Mouse (Mus musculus) heart, postnatal 0 days (tissue): Measurements from ENCODE around the gene Zbtb11. TPM values are rescaled to one million over a fixed set of nuclear protein-coding genes. Genes with fewer than 3 reads are reported as not detected.

Experiments used
- ATAC-seq: fragments of 200-750 bp; cut with Nextera tagmentation; 2 replicates; pipeline ENCODE4 v1.8.0; 2017; ENCODE audit warnings: low read depth, moderate number of reproducible peaks, moderate library complexity; ENCODE audit not compliant: insufficient read depth
- DNase-seq: peaks from one replicate; pipeline ENCODE4 v3.0.0-alpha.2; 2016; ENCODE audit warnings: low spot score
- H3K27ac ChIP-seq: fragments of 300-500 bp; sonication (generic); 2 replicates; pipeline ENCODE4 v1.5.1; 2014; ENCODE audit warnings: low read depth, mild to moderate bottlenecking
- H3K27me3 ChIP-seq: fragments of 300-500 bp; sonication (generic); 2 replicates; pipeline ENCODE4 v1.6.1; 2014; ENCODE audit warnings: low read length, mixed read lengths; ENCODE audit not compliant: control insufficient read depth, insufficient read depth
- H3K36me3 ChIP-seq: fragments of 300-500 bp; sonication (generic); replicated peaks from 2 replicates; pipeline ENCODE4 v1.6.1; 2014; ENCODE audit warnings: low read length, mixed read lengths; ENCODE audit not compliant: control insufficient read depth, insufficient read depth
- H3K4me1 ChIP-seq: fragments of 300-500 bp; sonication (generic); 2 replicates; pipeline ENCODE4 v1.6.1; 2014; ENCODE audit warnings: antibody characterized with exemption; ENCODE audit not compliant: control insufficient read depth, insufficient read depth
- H3K4me2 ChIP-seq: fragments of 300-500 bp; sonication (generic); 2 replicates; pipeline ENCODE4 v1.6.1; 2014; ENCODE audit warnings: low read depth, mild to moderate bottlenecking, low read length, moderate library complexity
- H3K4me3 ChIP-seq: fragments of 300-500 bp; sonication (generic); 2 replicates; pipeline ENCODE4 v1.5.1; 2014; ENCODE audit warnings: low read depth, low read length
- H3K9ac ChIP-seq: fragments of 300-500 bp; sonication (generic); replicated peaks from 2 replicates; pipeline ENCODE4 v1.6.1; 2014; ENCODE audit warnings: low read depth, low read length, mixed read lengths
- H3K9me3 ChIP-seq: fragments of 300-500 bp; sonication (generic); replicated peaks from 2 replicates; pipeline ENCODE4 v1.6.1; 2016; ENCODE audit warnings: low read length; ENCODE audit not compliant: control insufficient read depth
- CTCF ChIP-seq: IDR thresholded peaks from 2 replicates; pipeline ENCODE4 v1.5.1; 2016; ENCODE audit warnings: antibody characterized with exemption, control low read depth, low read depth
- EP300 ChIP-seq: IDR thresholded peaks from 2 replicates; pipeline ENCODE4 v1.6.1; 2016; ENCODE audit warnings: antibody characterized with exemption, low read depth
- WGBS: fragments of 180-500 bp; shearing (Covaris S2); extraction: QIAGEN DNeasy Blood & Tissue Kit; methylation state at CpG from one replicate; pipeline ENCODE4 v1.1.7; 2014; 5-methylcytosine and 5-hydroxymethylcytosine counted together
- polyA plus RNA-seq: library from polyadenylated mRNA; unstranded; fragments of >200 nt; fragmentation: Nextera tagmentation; extraction: Ambion mirVana; gene quantifications from 2 replicates; pipeline ENCODE4 v1.2.1, GENCODE M21; 2015
- total RNA-seq: library from RNA; depleted of rRNA; stranded (reverse); fragments of >200 nt; gene quantifications from 2 replicates; pipeline ENCODE4 v1.2.3, GENCODE M21; 2014; ENCODE audit warnings: low replicate concordance

Zbtb11 gene
- total and polyA plus RNA-seq, 2 experiments from 2014 or later = 6.7 to 14.5 TPM

GRCm38 (mm10) chr16:55964126-55964949, 9.3 kb upstream of the Zbtb11 start:
- Histone ChIP-seq H3K4me2 (no peak overlapping the region), H3K4me3 (no peak overlapping the region), H3K27ac (no peak overlapping the region), H3K36me3 (peaks cover 10% of the 10 kb centered on the region; the same call in 1 of the 2 replicates), H3K4me1 (peaks cover 3% of the 10 kb centered on the region; the same call in 1 of the 2 replicates), H3K9ac (no peak overlapping the region), H3K9me3 (no peaks in the 10 kb centered on the region), H3K27me3 (no peaks in the 10 kb centered on the region)
- WGBS = 56% methylated on average over 4 of the region's 4 CpGs
- ATAC-seq = no peak
- TF ChIP-seq CTCF = peak; percentile 49
- TF ChIP-seq EP300 = no peak
- peak; percentile 45 for DNase-seq

- Histone ChIP-seq H3K27ac (peak within 1 kb of the TSS; percentile 96), H3K4me1 (peaks cover 3% of the 10 kb centered on the region; the same call in 1 of the 2 replicates), H3K27me3 (no peaks in the 10 kb centered on the region), H3K4me2 (peak within 1 kb of the TSS; percentile 77), H3K9me3 (no peaks in the 10 kb centered on the region), H3K4me3 (peak within 1 kb of the TSS; percentile 94), H3K36me3 (peaks cover 30% of the 10 kb centered on the region), H3K9ac (peak within 1 kb of the TSS; percentile 97)
- DNase-seq = peak; percentile 95
- under 1% methylated on average over 42 of the region's 42 CpGs for WGBS
- no peak for TF ChIP-seq CTCF
- TF ChIP-seq EP300 = peak; percentile 59; the same call in 1 of the 2 replicates
- ATAC-seq = peak; percentile 95
Measured at GRCm38 (mm10) chr16:55966212-55966871, 7.3 kb upstream of the Zbtb11 start, which contains the start of gene Rpl24. Gene Rpl24, plus strand, starts transcription at chr16:55966275.

GRCm38 (mm10) chr16:55967221-55967620, 6.5 kb upstream of the Zbtb11 start:
- Histone ChIP-seq H3K4me2 (peak overlapping the region; percentile 72), H3K27me3 (no peaks in the 10 kb centered on the region), H3K27ac (peak overlapping the region; percentile 96), H3K4me3 (peak overlapping the region; percentile 94), H3K9ac (peak overlapping the region; percentile 97), H3K9me3 (no peaks in the 10 kb centered on the region), H3K4me1 (peaks cover 3% of the 10 kb centered on the region; the same call in 1 of the 2 replicates), H3K36me3 (peaks cover 39% of the 10 kb centered on the region)
- 19% methylated on average over 1 of the region's 1 CpGs for WGBS
- TF ChIP-seq EP300 = no peak
- no peak for TF ChIP-seq CTCF
- ATAC-seq (no peak), DNase-seq (no peak)

GRCm38 (mm10) chr16:55969147-55969546, 4.5 kb upstream of the Zbtb11 start:
- peak; percentile 63 for TF ChIP-seq CTCF
- TF ChIP-seq EP300 = no peak
- Histone ChIP-seq H3K27ac (no peak overlapping the region), H3K4me1 (peaks cover 3% of the 10 kb centered on the region; the same call in 1 of the 2 replicates), H3K36me3 (peaks cover 44% of the 10 kb centered on the region), H3K27me3 (no peaks in the 10 kb centered on the region), H3K4me2 (no peak overlapping the region), H3K9me3 (no peaks in the 10 kb centered on the region), H3K4me3 (no peak overlapping the region), H3K9ac (no peak overlapping the region)
- ATAC-seq (no peak), DNase-seq (peak; percentile 65)
- 80% methylated on average over 3 of the region's 3 CpGs for WGBS

DNA sequence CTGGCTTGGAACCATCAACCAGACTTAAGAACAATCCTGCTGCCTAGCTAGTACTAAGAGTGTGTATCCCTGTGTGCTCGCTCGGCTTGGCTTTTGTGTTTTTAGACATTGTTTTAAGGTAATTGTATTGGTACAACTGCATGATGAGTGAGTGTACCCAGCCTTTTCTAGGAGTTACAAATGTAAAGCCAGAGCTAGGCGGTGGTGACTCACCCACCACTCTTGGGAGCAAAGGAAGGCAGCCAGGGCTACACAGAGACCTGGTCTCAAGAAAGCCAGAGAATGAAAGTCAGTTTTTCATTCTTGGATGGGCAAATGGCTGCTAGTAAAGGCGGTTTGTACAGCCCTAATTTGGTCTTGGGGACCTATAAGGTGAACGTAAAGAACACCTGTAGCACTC, 3.3 kb upstream of the Zbtb11 start:
- no peak for DNase-seq
- H3K4me1 ChIP-seq = peaks cover 6% of the 10 kb centered on the region; the same call in 1 of the 2 replicates
- no peak overlapping the region for H3K4me3 ChIP-seq
- no peak for ATAC-seq
- no peak for TF ChIP-seq EP300
- TF ChIP-seq CTCF = no peak
- 93% methylated on average over 5 of the region's 5 CpGs for WGBS
- H3K9me3 ChIP-seq = no peaks in the 10 kb centered on the region
- no peak overlapping the region for H3K4me2 ChIP-seq
- H3K27me3 ChIP-seq = no peaks in the 10 kb centered on the region
- no peak overlapping the region for H3K9ac ChIP-seq
- H3K36me3 ChIP-seq = peaks cover 44% of the 10 kb centered on the region
- no peak overlapping the region for H3K27ac ChIP-seq
